Mouse (Mus musculus) MEL (cell line): ENCODE measurements around the gene Sim2. TPM values are rescaled to one million over a fixed set of nuclear protein-coding genes. Genes with fewer than 3 reads are reported as not detected.

ENCODE experiments used
- DNase-seq: peaks from one replicate; pipeline ENCODE4 v3.0.0; 2011; ENCODE audit warnings: low read depth, low spot score
- H3K27ac ChIP-seq: 2 replicates; pipeline ENCODE4 v1.5.1; 2012; ENCODE audit warnings: low read depth, mild to moderate bottlenecking, control low read depth, low read length, moderate library complexity; ENCODE audit not compliant: control insufficient read depth
- H3K27me3 ChIP-seq, 2 experiments: fragments of 150-350 bp in 1 of 2; sonication (generic) in 1 of 2; 2 replicates each; pipeline ENCODE4 v1.6.1; 2012; ENCODE audit warnings: low read length in 2 of 2, mild to moderate bottlenecking in 2 of 2, improper control_type of control experiment in 1 of 2, moderate library complexity in 1 of 2; ENCODE audit not compliant: insufficient read depth in 2 of 2, control insufficient read depth in 1 of 2
- H3K36me3 ChIP-seq, 2 experiments: 2 replicates each; pipeline ENCODE4 v1.6.1; 2012 to 2014; ENCODE audit warnings: low read length in 2 of 2, improper control_type of control experiment in 1 of 2, inconsistent platforms in 1 of 2, mild to moderate bottlenecking in 1 of 2; ENCODE audit not compliant: insufficient read depth in 2 of 2, control insufficient read depth in 1 of 2
- H3K4me1 ChIP-seq, 2 experiments: fragments of 150-350 bp in 1 of 2; sonication (generic) in 1 of 2; 2 replicates each; pipeline ENCODE4 v1.6.1; 2012; ENCODE audit warnings: low read length in 2 of 2, improper control_type of control experiment in 1 of 2, mild to moderate bottlenecking in 1 of 2; ENCODE audit not compliant: insufficient read depth in 2 of 2, control insufficient read depth in 1 of 2
- H3K4me3 ChIP-seq, 2 experiments: fragments of 150-350 bp in 1 of 2; sonication (generic) in 1 of 2; 2 replicates each; pipeline ENCODE4 v1.5.1; 2012; ENCODE audit warnings: low read depth in 2 of 2, low read length in 2 of 2, mild to moderate bottlenecking in 2 of 2, moderate library complexity in 2 of 2, control low read depth in 1 of 2, improper control_type of control experiment in 1 of 2; ENCODE audit not compliant: control insufficient read depth in 1 of 2, insufficient read depth in 1 of 2
- H3K79me2 ChIP-seq: 2 replicates; pipeline ENCODE4 v1.6.1; 2012; ENCODE audit warnings: mild to moderate bottlenecking, low read length, moderate library complexity; ENCODE audit not compliant: control insufficient read depth, poor library complexity, insufficient read depth
- H3K9ac ChIP-seq: 2 replicates; pipeline ENCODE4 v1.6.1; 2012; ENCODE audit warnings: low read depth, mild to moderate bottlenecking, control low read depth, low read length, moderate library complexity; ENCODE audit not compliant: control insufficient read depth, poor library complexity, severe bottlenecking
- H3K9me3 ChIP-seq: fragments of 150-350 bp; sonication (generic); replicated peaks from 2 replicates; pipeline ENCODE4 v1.6.1; 2012; ENCODE audit warnings: mild to moderate bottlenecking, low read length, improper control_type of control experiment, moderate library complexity; ENCODE audit not compliant: insufficient read depth
- CHD1 ChIP-seq: IDR thresholded peaks from 2 replicates; pipeline ENCODE4 v1.6.1; 2012; ENCODE audit warnings: low read depth, mild to moderate bottlenecking, inconsistent platforms, low read length, improper control_type of control experiment
- CHD2 ChIP-seq: IDR thresholded peaks from 2 replicates; pipeline ENCODE4 v1.6.1; 2011; ENCODE audit warnings: low read length, improper control_type of control experiment
- E2F4 ChIP-seq: IDR thresholded peaks from 2 replicates; pipeline ENCODE4 v1.6.1; 2011; ENCODE audit warnings: low read depth, low read length, improper control_type of control experiment, borderline replicate concordance
- ELF1 ChIP-seq: IDR thresholded peaks from 2 replicates; pipeline ENCODE4 v1.6.1; 2014; ENCODE audit warnings: low read depth, mild to moderate bottlenecking, inconsistent platforms, low read length, improper control_type of control experiment, moderate library complexity
- EP300 ChIP-seq, 2 experiments: IDR thresholded peaks; 2 replicates each; pipeline ENCODE4 v1.6.1; 2011; ENCODE audit warnings: improper control_type of control experiment in 2 of 2, low read length in 2 of 2, low read depth in 1 of 2, mild to moderate bottlenecking in 1 of 2
- ETS1 ChIP-seq: IDR thresholded peaks from 2 replicates; pipeline ENCODE4 v1.6.1; 2012; ENCODE audit warnings: low read depth, mild to moderate bottlenecking, inconsistent platforms, low read length, improper control_type of control experiment, moderate library complexity
- GABPA ChIP-seq: IDR thresholded peaks from 2 replicates; pipeline ENCODE4 v1.6.1; 2012; ENCODE audit warnings: low read depth, mild to moderate bottlenecking, inconsistent platforms, low read length, improper control_type of control experiment, moderate library complexity
- HCFC1 ChIP-seq: IDR thresholded peaks from 2 replicates; pipeline ENCODE4 v1.6.1; 2012; ENCODE audit warnings: low read depth, mild to moderate bottlenecking, inconsistent platforms, low read length, improper control_type of control experiment, moderate library complexity
- JUND ChIP-seq: IDR thresholded peaks from 2 replicates; pipeline ENCODE4 v1.6.1; 2011; ENCODE audit warnings: low read depth, mild to moderate bottlenecking, improper control_type of control experiment, low read length
- KAT2A ChIP-seq: conservative IDR thresholded peaks from 2 replicates; pipeline ENCODE4 v1.6.1; 2012; ENCODE audit warnings: low read depth, low read length, improper control_type of control experiment, inconsistent platforms
- MAX ChIP-seq: IDR thresholded peaks from 2 replicates; pipeline ENCODE4 v1.6.1; 2011; ENCODE audit warnings: low read length, improper control_type of control experiment
- MEF2A ChIP-seq: IDR thresholded peaks from 2 replicates; pipeline ENCODE4 v1.6.1; 2014; ENCODE audit warnings: low read depth, mild to moderate bottlenecking, inconsistent platforms, low read length, improper control_type of control experiment; ENCODE audit not compliant: poor library complexity, insufficient replicate concordance, severe bottlenecking; ENCODE audit errors: extremely low read depth
- MXI1 ChIP-seq: IDR thresholded peaks from 2 replicates; pipeline ENCODE4 v1.6.1; 2011; ENCODE audit warnings: mild to moderate bottlenecking, low read depth, low read length, improper control_type of control experiment
- MYB ChIP-seq: IDR thresholded peaks from 2 replicates; pipeline ENCODE4 v1.6.1; 2011; ENCODE audit warnings: mild to moderate bottlenecking, low read depth, low read length, improper control_type of control experiment
- MYC ChIP-seq: IDR thresholded peaks from 2 replicates; pipeline ENCODE4 v1.6.1; 2011; ENCODE audit warnings: low read depth, mild to moderate bottlenecking, low read length, improper control_type of control experiment, moderate library complexity
- POLR2AphosphoS2 ChIP-seq: IDR thresholded peaks from 2 replicates; pipeline ENCODE4 v1.6.1; 2011; ENCODE audit warnings: low read length, improper control_type of control experiment
- RCOR1 ChIP-seq: IDR thresholded peaks from 2 replicates; pipeline ENCODE4 v1.6.1; 2012; ENCODE audit warnings: low read depth, mild to moderate bottlenecking, inconsistent platforms, low read length, improper control_type of control experiment
- SMC3 ChIP-seq: IDR thresholded peaks from 2 replicates; pipeline ENCODE4 v1.6.1; 2011; ENCODE audit warnings: low read depth, low read length, improper control_type of control experiment
- TAL1 ChIP-seq: IDR thresholded peaks from 2 replicates; pipeline ENCODE4 v1.6.1; 2012; ENCODE audit warnings: mild to moderate bottlenecking, inconsistent platforms, low read length, moderate library complexity, mixed read lengths
- TBP ChIP-seq: IDR thresholded peaks from 2 replicates; pipeline ENCODE4 v1.8.0; 2011; ENCODE audit warnings: low read depth, low read length, improper control_type of control experiment
- TCF12 ChIP-seq: IDR thresholded peaks from 2 replicates; pipeline ENCODE4 v1.6.1; 2014; ENCODE audit warnings: low read depth, mild to moderate bottlenecking, inconsistent platforms, low read length, improper control_type of control experiment, moderate library complexity
- ZC3H11A ChIP-seq: IDR thresholded peaks from 2 replicates; pipeline ENCODE4 v1.6.1; 2012; ENCODE audit warnings: low read depth, mild to moderate bottlenecking, inconsistent platforms, low read length, improper control_type of control experiment
- ZMIZ1 ChIP-seq: IDR thresholded peaks from 2 replicates; pipeline ENCODE4 v1.6.1; 2012; ENCODE audit warnings: low read depth, mild to moderate bottlenecking, inconsistent platforms, low read length, improper control_type of control experiment, moderate library complexity
- ZNF384 ChIP-seq: IDR thresholded peaks from 2 replicates; pipeline ENCODE4 v1.6.1; 2012; ENCODE audit warnings: low read depth, mild to moderate bottlenecking, inconsistent platforms, low read length, improper control_type of control experiment
- polyA plus RNA-seq, 2 experiments: library from polyadenylated mRNA; stranded (reverse) in 1 of 2; unstranded in 1 of 2; fragments of >175 nt in 1 of 2; fragments of >200 nt in 1 of 2; gene quantifications; 2 replicates each; pipeline versions ENCODE4 v1.2.1 to v1.2.4; 2012; ENCODE audit warnings: low replicate concordance in 2 of 2, low read depth in 1 of 2; ENCODE audit not compliant: insufficient read length in 2 of 2, insufficient read depth in 1 of 2, missing spikeins in 1 of 2
- total RNA-seq: library from RNA; depleted of rRNA; stranded (reverse); fragments of 300-350 nt; gene quantifications from 2 replicates; pipeline ENCODE4 v1.2.3, GENCODE M21; 2012

Gene Sim2
- total and polyA plus RNA-seq, 3 experiments = not detected

- Histone ChIP-seq H3K79me2 (no peaks in the 10 kb centered on the region), H3K4me1 (no peaks in the 10 kb centered on the region), H3K36me3 (no peaks in the 10 kb centered on the region), H3K9ac (no peak overlapping the region), H3K4me3 (no peak overlapping the region), H3K27me3 (no peaks in the 10 kb centered on the region), H3K9me3 (no peaks in the 10 kb centered on the region), H3K27ac (no peak overlapping the region)
- no peak for DNase-seq
- TF ChIP-seq KAT2A = no peak
- TF ChIP-seq ZMIZ1 = no peak
- no peak for TF ChIP-seq TCF12
- no peak for TF ChIP-seq MYB
- no peak for TF ChIP-seq MEF2A
- TF ChIP-seq HCFC1 = no peak
- no peak for TF ChIP-seq CHD2
- no peak for TF ChIP-seq CHD1
- no peak for TF ChIP-seq ELF1
- no peak for TF ChIP-seq ETS1
- no peak for TF ChIP-seq TBP
- TF ChIP-seq MXI1 = no peak
- TF ChIP-seq ZC3H11A = no peak
- no peak for TF ChIP-seq EP300 (IDR thresholded peaks at IDR 0.05; ENCODE audit: low read depth in 1 of 2, low read length in 2 of 2)
- TF ChIP-seq POLR2AphosphoS2 = no peak
- TF ChIP-seq RCOR1 = no peak
- no peak for TF ChIP-seq MAX
- TF ChIP-seq ZNF384 = no peak
- TF ChIP-seq E2F4 = no peak
Observed at GRCm38 (mm10) chr16:94162000-94162399, 77.3 kb downstream of the Sim2 start.

GRCm38 (mm10) chr16:94163051-94163450 lies 78.3 kb downstream of the Sim2 start:
- no peaks in the 10 kb centered on the region for H3K36me3 ChIP-seq
- TF ChIP-seq GABPA (no peak), HCFC1 (no peak), TAL1 (no peak), MEF2A (no peak), JUND (no peak), MYC (no peak), SMC3 (no peak)
- H3K9ac ChIP-seq = no peak overlapping the region
- H3K79me2 ChIP-seq = no peaks in the 10 kb centered on the region
- no peaks in the 10 kb centered on the region for H3K4me1 ChIP-seq
- no peak overlapping the region for H3K4me3 ChIP-seq
- no peaks in the 10 kb centered on the region for H3K27me3 ChIP-seq
- DNase-seq = no peak
- H3K27ac ChIP-seq = no peak overlapping the region
- no peaks in the 10 kb centered on the region for H3K9me3 ChIP-seq
